Mouse (Mus musculus) heart, postnatal 14 days (tissue): ENCODE results near the gene Metrnl. TPM values are rescaled to one million over a fixed set of nuclear protein-coding genes. Genes with fewer than 3 reads are reported as not detected.

Source experiments
- DNase-seq, 2 experiments: peaks; one replicate each; pipeline ENCODE4 v3.0.0; 2021 to 2022
- intact Hi-C: fragments of 180-260 bp; cut with DNase I; formaldehyde crosslinking; loops from one replicate; pipeline ENCODE4 v1.15.1; 2025
- total RNA-seq, 2 experiments: library from RNA; stranded (reverse); gene quantifications; 2 replicates each; pipeline ENCODE4 v1.2.3; 2021

The Metrnl gene
- total RNA-seq, 2 experiments from 2014 or later: 20.4 to 22.7 TPM

DNA sequence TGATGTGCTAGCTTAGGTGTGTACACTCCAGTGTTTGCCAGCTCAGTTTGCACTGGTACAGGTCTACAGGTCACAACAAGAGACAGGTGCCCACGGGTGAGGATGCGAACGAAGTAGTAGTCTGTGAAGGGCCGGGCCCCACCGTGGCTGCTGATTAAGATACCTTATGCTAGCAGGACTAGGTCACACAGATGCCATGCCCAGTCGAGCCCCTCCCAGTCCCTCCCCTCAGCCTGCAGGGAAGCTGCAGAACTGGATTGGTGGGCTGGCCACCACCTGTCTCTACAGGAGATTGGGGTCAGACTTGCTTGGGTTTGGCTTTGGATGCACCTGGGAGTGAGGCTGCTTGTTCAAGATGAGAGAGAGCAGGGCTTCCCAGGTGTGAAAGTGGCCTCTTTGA, 16.4 kb downstream of the Metrnl start:
- intact Hi-C loops: no loop called here
- no peak for DNase-seq

DNA sequence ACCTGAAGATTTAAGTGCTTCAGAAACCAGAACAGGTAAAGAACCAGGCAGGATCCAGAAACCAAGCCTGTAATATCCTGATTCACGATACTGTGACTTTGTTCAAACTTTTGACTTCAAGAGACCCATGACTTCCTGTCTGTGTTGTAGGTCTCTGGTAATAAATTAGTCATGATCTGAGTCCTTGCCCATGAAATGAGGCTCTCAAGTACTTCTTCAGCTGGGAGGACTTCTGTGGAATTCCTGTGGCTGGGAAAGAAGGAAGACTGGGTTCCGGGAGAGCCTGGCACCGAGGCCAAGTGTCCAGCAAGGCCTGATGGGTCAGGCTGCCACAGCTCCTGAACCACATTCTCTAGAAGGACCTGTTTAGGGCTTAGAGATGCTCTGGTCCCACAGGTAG, 19.4 kb downstream of the Metrnl start:
- intact Hi-C loops: no loop called here
- no peak for DNase-seq

DNA sequence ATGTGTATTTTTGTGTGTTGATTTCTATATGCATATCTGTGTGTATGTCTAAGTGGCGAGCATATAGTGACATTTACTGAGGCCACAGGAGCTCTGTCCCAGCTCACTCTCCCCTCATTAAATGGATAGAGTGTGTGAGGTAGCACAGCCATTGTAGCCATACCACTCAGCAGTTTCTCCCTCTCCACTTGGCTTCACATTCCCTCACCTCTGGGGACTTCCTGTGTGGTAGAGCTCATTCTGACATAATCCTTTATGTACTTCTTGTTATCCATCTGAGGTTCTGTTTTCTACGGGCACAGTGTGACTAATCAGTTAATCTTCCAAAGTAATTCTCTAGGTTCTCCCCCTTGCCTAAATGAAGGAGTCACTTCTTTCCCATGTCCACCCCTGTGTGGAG, 21.1 kb downstream of the Metrnl start:
- intact Hi-C loops: no loop called here
- no peak for DNase-seq

DNA sequence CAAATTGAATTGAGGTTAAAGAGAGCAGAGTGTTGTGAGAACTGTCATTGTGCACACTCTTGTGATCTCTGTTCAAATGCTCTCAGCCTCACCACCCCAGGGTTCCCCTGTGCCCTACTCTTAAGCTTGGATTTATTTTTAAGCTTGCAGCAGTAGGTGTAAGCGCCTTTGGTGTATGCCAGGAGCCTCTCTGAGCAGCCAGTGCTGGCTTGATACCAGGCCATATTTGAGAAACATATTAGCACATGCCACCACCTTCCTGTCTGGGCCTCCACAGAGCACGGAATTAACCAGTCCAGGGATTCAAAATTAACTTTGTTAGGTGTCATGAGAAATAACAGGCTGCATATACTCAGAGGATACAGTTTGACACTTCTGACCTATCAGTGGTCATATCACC, 25.3 kb downstream of the Metrnl start:
- intact Hi-C loops: no loop called here
- no peak for DNase-seq

DNA sequence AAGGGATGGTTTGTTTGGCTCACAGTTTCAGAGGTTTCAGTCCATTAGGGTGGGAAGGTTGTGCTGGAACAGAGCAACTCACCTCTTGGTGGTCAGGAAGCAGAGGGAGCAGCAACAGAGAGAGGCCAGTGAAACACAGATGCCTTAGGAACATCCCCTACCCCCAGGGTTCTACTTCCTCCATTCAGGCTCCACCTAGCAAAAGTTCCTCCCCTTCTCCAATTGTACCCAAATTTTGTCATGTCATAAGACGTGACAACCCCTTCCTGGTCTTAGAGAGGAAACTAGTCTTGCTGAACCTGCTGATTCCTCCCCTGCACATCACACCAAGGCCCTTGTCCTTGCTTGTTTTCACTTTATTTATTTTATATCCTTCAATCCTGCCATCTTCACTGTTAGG, 32.8 kb downstream of the Metrnl start:
- DNase-seq: no peak
- intact Hi-C loops: no loop called here

DNA sequence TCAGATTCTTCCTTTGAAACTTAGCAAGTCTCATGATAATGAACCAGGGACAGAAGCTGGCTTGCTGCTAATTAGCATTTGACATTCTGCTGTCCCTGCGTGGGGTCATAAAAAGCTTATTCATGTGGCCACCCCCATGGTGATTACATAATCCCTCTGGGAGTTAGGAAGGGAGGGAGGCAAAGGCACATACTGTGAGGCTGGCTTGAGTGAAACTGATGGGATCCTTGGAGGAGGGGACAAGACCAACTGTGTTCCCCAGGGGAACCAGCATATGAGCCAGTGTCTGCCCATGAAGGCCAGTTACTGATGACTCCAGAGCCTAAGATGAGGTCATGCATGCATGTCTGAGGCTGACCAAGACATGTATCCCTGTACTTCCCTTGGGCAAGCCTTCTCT, 33.5 kb downstream of the Metrnl start:
- intact Hi-C loops: no loop called here
- no peak for DNase-seq

DNA sequence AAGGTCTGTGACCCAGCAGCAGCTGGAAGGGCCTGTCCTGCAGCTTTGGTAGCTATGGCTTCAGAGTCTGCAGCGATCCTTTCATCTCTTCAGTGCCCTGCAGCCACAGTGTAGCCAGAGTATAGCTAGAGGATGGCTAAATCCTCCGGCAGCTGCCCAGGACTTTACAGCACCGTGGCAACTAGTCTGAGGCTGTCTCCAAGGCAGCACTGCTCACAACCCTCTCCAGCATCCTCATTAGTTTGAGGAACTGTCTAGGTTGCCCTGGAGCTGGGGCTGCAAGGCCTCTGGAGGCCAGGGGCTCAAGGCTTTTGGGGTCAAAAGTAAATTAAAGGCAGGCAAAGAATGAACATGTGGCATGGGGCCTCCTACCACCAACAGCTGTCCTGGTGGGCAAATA, 37.3 kb downstream of the Metrnl start:
- intact Hi-C loops: no loop called here
- no peak for DNase-seq

DNA sequence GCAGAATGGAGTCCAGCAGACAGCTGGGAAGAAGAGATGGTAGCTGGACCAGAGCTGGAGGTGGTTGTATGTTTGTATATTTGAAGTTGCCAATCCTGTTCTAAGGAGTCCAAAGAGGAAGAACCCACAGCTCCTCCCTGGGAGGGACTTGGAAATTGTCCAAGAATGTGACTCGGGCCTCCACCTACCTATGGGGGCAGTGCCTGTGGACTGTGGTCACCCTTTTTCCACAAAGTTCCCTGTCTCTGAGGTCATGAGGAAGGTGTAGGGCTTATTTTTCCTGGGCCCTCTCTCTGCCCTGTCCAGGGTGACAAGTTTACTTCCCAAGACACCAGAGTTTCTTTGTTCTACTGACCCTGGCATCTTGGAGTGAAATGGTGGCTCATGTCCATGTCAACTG, 39.6 kb downstream of the Metrnl start:
- peak; percentile 14 to 17 for DNase-seq

DNA sequence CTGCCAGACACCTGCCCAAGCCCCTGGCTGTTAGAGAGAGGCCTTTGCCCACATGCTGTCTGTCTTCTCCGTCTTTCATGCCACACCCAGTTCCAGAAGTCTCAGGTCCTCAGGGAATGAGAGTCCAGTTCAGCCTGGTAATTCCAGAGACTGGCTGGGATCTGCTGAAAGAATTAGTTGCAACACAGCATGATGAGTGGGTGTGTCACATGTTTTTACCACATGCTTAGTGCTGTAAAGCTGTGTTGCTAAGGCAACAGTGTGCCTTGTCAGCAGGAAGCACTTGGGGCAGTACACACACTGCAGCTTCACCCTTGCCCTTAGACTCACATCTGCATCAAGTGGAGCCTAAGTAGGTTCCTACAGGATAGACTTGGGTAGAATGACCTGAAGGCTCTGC, 40.1 kb downstream of the Metrnl start:
- peak in 1 of 2 experiments; percentile 25 for DNase-seq
- intact Hi-C loops: loop anchor here (5.0 kb wide), 1 partner anchor 66 kb away; no protein-coding TSS in a partner anchor

More for the DNA sequence above, 39.6 kb downstream of the Metrnl start:
- intact Hi-C loops: loop anchor here (5.0 kb wide), 1 partner anchor 66 kb away; no protein-coding TSS in a partner anchor

DNA sequence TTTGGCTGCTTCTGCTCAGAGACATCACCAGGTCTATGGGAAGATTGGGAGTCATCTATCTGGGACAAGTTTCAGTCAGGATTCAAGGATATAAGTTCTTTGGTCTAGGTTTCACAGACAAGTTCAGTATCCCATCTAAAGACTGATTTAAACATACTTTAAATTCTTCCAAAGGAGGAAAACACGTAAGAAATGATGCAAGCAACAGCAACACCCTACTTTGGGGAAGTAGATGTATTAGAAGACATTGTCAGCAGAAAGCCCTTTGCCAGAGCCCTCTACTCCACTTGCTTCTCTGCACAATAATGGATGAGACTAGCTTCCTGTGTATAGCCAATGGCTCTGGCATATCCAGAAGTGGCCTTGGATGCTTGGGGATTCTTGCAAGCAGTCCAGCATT, 41.8 kb downstream of the Metrnl start:
- intact Hi-C loops: loop anchor here (5.0 kb wide), 1 partner anchor 64 kb away; no protein-coding TSS in a partner anchor
- no peak for DNase-seq

DNA sequence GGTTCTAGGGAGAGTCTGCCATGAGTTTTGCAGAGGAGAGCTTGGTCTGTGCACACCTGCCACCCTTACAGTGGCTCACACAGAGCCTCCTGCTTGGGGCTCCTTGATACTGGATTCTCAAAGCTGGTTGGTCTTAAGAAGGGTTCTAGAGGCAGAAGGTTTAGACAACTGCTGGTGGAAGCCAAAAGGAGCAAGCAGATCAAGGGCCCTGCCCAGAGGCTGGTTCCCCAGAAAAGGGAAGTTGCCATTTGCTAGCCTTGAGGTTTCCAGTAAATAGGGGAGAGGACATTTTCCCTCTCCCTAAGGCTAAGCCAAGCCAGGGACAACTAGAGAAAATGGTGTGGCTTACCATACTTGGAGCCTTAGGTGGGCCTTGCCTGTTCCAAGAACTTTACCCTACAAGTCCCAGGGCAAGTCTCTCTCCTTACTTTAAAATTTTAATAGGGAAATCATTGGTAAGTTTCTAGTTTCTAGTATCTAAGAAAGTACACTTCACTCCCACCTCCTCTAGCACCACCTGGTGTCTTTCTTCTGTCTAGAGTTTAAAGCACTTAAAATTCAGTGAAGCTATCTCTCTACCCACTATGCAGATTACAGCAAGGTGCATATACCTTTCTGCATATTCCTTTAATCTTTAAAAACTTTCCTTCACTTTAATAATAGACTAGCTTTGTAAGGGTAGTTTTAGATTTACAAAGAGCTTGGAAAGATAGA, 42.7 kb downstream of the Metrnl start:
- DNase-seq: no peak
- intact Hi-C loops: loop anchor here (5.0 kb wide), 1 partner anchor 63 kb away; no protein-coding TSS in a partner anchor

DNA sequence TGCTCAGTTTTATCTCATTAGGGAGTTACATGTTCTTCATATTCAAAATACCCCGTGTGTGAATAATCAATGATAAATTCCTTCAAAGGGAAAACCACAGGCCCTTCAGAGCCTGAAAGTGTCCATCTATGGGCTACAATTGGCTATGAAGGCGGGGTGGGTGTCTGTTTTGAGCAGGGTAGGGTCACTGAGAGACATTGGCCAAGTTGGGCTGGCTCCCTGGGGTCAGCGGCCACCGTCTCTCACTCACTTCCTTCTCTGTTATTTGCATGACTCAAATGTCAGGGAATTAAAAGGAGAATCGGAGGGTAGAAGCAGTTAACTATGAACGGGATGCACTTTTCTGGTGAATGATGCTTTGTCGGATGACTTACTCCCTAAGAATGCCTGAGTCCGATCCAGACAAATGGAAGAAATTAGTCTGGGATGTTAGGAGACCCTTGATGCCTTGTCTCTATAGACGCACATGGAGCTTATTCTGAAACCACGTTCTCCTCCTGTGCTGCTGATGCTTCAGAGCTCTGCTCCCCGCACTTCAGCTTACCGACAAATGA, 45.7 kb downstream of the Metrnl start:
- DNase-seq: no peak
- intact Hi-C loops: no loop called here

DNA sequence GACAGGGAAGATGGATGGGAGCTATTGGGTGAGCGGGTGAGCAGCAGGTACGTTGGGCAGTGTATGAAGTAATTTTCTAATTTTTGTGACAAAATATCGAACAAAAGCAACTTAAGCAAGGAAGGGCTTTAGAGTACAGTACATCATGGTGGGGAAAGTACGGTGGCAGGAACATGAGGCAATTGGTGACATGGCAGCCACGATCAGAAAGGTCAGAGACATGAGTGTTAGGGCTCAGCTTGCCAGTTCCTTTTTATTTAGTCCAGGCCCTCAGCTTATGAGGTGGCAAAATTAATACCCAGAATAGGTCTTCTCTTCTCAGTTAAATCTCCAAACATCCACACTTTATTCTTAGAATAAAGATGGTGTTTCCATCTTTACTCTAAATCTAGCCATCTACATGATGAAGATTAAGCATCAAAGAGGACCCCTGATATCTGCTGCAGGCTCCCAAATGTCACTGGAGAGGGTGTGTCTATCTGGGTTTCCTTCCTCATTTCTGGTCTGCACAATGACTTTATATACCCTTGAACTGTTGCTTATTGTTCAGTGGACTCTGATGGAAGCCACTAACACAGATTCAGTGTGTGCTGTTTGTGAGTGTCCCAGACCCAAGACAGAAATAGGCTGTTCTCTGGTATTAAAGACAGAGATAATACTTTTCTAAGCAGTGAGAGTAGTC, 46.8 kb downstream of the Metrnl start:
- intact Hi-C loops: no loop called here
- no peak for DNase-seq

Other genes with a start within 250 kb of the Metrnl start
- 10 to 100 TPM; 13.9 to 14.3 TPM for gene Tbcd, start 249.6 kb upstream of the Metrnl start, total RNA-seq
- not detected for gene Zfp750, start 182.2 kb upstream of the Metrnl start, total RNA-seq
- 1 to 10 TPM; 3.6 to 4.7 TPM for gene B3gntl1, start 28.4 kb upstream of the Metrnl start, total RNA-seq
- under 1 TPM; 0.38 to 0.39 TPM for gene Ptchd3, start 128.7 kb downstream of the Metrnl start, total RNA-seq